Mouse (Mus musculus): ENCODE measurements around the gene Olfr1014. TPM values are rescaled to one million over a fixed set of nuclear protein-coding genes. Genes with fewer than 3 reads are reported as not detected.

Olfr1014 gene
- not detected in 2 replicates for polyA plus RNA-seq (2014; fragmentation: Nextera tagmentation; extraction: Ambion mirVana)

- Histone ChIP-seq H3K27ac (replicated peaks; ENCODE audit: low read depth, low read length) (no peak within 1 kb of the TSS), H3K9ac (replicated peaks; ENCODE audit: low read length) (no peak within 1 kb of the TSS), H3K4me3 (ENCODE audit: low read depth, low read length) (no peak within 1 kb of the TSS), H3K4me1 (ENCODE audit: control insufficient read depth, insufficient read depth, low read length) (no peaks in the 10 kb centered on the region), H3K36me3 (replicated peaks; ENCODE audit: control insufficient read depth, insufficient read depth, low read depth, low read length) (no peaks in the 10 kb centered on the region), H3K9me3 (replicated peaks; ENCODE audit: control insufficient read depth, low read length) (no peaks in the 10 kb centered on the region), H3K4me2 (ENCODE audit: low read depth, low read length) (no peak within 1 kb of the TSS), H3K27me3 (ENCODE audit: control insufficient read depth, insufficient read depth, low read length) (no peaks in the 10 kb centered on the region)
- DNase-seq (ENCODE audit: low spot score) (no peak), ATAC-seq (replicated peaks; ENCODE audit: insufficient number of reproducible peaks, low FRiP score, low TSS enrichment, low read depth) (no peak)
Observed at GRCm38 (mm10) chr2:85772413-85772812, at the start of gene Olfr1014. Gene Olfr1014 (plus strand): TSS chr2:85772713.

- Histone ChIP-seq H3K4me1 (ENCODE audit: control insufficient read depth, insufficient read depth, low read length) (no peaks in the 10 kb centered on the region), H3K27ac (replicated peaks; ENCODE audit: low read depth, low read length) (no peak overlapping the region), H3K4me3 (ENCODE audit: low read depth, low read length) (no peak overlapping the region), H3K36me3 (replicated peaks; ENCODE audit: control insufficient read depth, insufficient read depth, low read depth, low read length) (no peaks in the 10 kb centered on the region), H3K27me3 (ENCODE audit: control insufficient read depth, insufficient read depth, low read length) (no peaks in the 10 kb centered on the region), H3K9me3 (replicated peaks; ENCODE audit: control insufficient read depth, low read length) (no peaks in the 10 kb centered on the region), H3K4me2 (ENCODE audit: low read depth, low read length) (no peak overlapping the region), H3K9ac (replicated peaks; ENCODE audit: low read length) (no peak overlapping the region)
- DNase-seq (ENCODE audit: low spot score) (peak; percentile 61), ATAC-seq (replicated peaks; ENCODE audit: insufficient number of reproducible peaks, low FRiP score, low TSS enrichment, low read depth) (no peak)
- WGBS = 17% methylated on average over 3 of the region's 3 CpGs
Observed at GRCm38 (mm10) chr2:85725793-85726192, 46.7 kb upstream of the Olfr1014 start.

- no peak overlapping the region for H3K4me3 ChIP-seq (ENCODE audit: low read depth, low read length)
- no peaks in the 10 kb centered on the region for H3K4me1 ChIP-seq (ENCODE audit: control insufficient read depth, insufficient read depth, low read length)
- ATAC-seq (replicated peaks; ENCODE audit: insufficient number of reproducible peaks, low FRiP score, low TSS enrichment, low read depth) (no peak), DNase-seq (ENCODE audit: low spot score) (no peak)
- no peaks in the 10 kb centered on the region for H3K36me3 ChIP-seq (replicated peaks; ENCODE audit: control insufficient read depth, insufficient read depth, low read depth, low read length)
- H3K9me3 ChIP-seq (replicated peaks; ENCODE audit: control insufficient read depth, low read length) = no peaks in the 10 kb centered on the region
- no peak overlapping the region for H3K9ac ChIP-seq (replicated peaks; ENCODE audit: low read length)
- WGBS = 83% methylated on average over 4 of the region's 4 CpGs
- H3K27me3 ChIP-seq (ENCODE audit: control insufficient read depth, insufficient read depth, low read length) = no peaks in the 10 kb centered on the region
- H3K4me2 ChIP-seq (ENCODE audit: low read depth, low read length) = no peak overlapping the region
- no peak overlapping the region for H3K27ac ChIP-seq (replicated peaks; ENCODE audit: low read depth, low read length)
Observed at GRCm38 (mm10) chr2:85753822-85754221, 18.7 kb upstream of the Olfr1014 start.

GRCm38 (mm10) chr2:85762666-85763065 is 9.8 kb upstream of the Olfr1014 start, which contains the start of gene Olfr1012:
Gene Olfr1012 (minus strand): TSS chr2:85762766.
- no peaks in the 10 kb centered on the region for H3K4me1 ChIP-seq (ENCODE audit: control insufficient read depth, insufficient read depth, low read length)
- H3K9me3 ChIP-seq (replicated peaks; ENCODE audit: control insufficient read depth, low read length) = no peaks in the 10 kb centered on the region
- H3K4me3 ChIP-seq (ENCODE audit: low read depth, low read length) = no peak within 1 kb of the TSS
- H3K4me2 ChIP-seq (ENCODE audit: low read depth, low read length) = no peak within 1 kb of the TSS
- no peaks in the 10 kb centered on the region for H3K27me3 ChIP-seq (ENCODE audit: control insufficient read depth, insufficient read depth, low read length)
- DNase-seq (ENCODE audit: low spot score) (no peak), ATAC-seq (replicated peaks; ENCODE audit: insufficient number of reproducible peaks, low FRiP score, low TSS enrichment, low read depth) (no peak)
- no peak within 1 kb of the TSS for H3K27ac ChIP-seq (replicated peaks; ENCODE audit: low read depth, low read length)
- H3K9ac ChIP-seq (replicated peaks; ENCODE audit: low read length) = no peak within 1 kb of the TSS
- no peaks in the 10 kb centered on the region for H3K36me3 ChIP-seq (replicated peaks; ENCODE audit: control insufficient read depth, insufficient read depth, low read depth, low read length)
- 80% methylated on average over 1 of the region's 1 CpGs for WGBS

GRCm38 (mm10) chr2:85766798-85767197 is 5.7 kb upstream of the Olfr1014 start, which contains the start of gene Olfr1013:
Gene Olfr1013 (plus strand): TSS chr2:85767098.
- Histone ChIP-seq H3K4me3 (ENCODE audit: low read depth, low read length) (no peak within 1 kb of the TSS), H3K27ac (replicated peaks; ENCODE audit: low read depth, low read length) (no peak within 1 kb of the TSS), H3K4me2 (ENCODE audit: low read depth, low read length) (no peak within 1 kb of the TSS), H3K4me1 (ENCODE audit: control insufficient read depth, insufficient read depth, low read length) (no peaks in the 10 kb centered on the region), H3K9ac (replicated peaks; ENCODE audit: low read length) (no peak within 1 kb of the TSS), H3K36me3 (replicated peaks; ENCODE audit: control insufficient read depth, insufficient read depth, low read depth, low read length) (no peaks in the 10 kb centered on the region), H3K9me3 (replicated peaks; ENCODE audit: control insufficient read depth, low read length) (no peaks in the 10 kb centered on the region), H3K27me3 (ENCODE audit: control insufficient read depth, insufficient read depth, low read length) (no peaks in the 10 kb centered on the region)
- DNase-seq (ENCODE audit: low spot score) = no peak
- no peak for ATAC-seq (replicated peaks; ENCODE audit: insufficient number of reproducible peaks, low FRiP score, low TSS enrichment, low read depth)

GRCm38 (mm10) chr2:85781717-85782116 is 9.2 kb downstream of the Olfr1014 start, which contains the start of gene Olfr1015:
Gene Olfr1015 (plus strand): TSS chr2:85782017.
- Histone ChIP-seq H3K9ac (replicated peaks; ENCODE audit: low read length) (no peak within 1 kb of the TSS), H3K4me3 (ENCODE audit: low read depth, low read length) (no peak within 1 kb of the TSS), H3K4me2 (ENCODE audit: low read depth, low read length) (no peak within 1 kb of the TSS), H3K27me3 (ENCODE audit: control insufficient read depth, insufficient read depth, low read length) (no peaks in the 10 kb centered on the region), H3K4me1 (ENCODE audit: control insufficient read depth, insufficient read depth, low read length) (no peaks in the 10 kb centered on the region), H3K9me3 (replicated peaks; ENCODE audit: control insufficient read depth, low read length) (no peaks in the 10 kb centered on the region), H3K36me3 (replicated peaks; ENCODE audit: control insufficient read depth, insufficient read depth, low read depth, low read length) (no peaks in the 10 kb centered on the region), H3K27ac (replicated peaks; ENCODE audit: low read depth, low read length) (no peak within 1 kb of the TSS)
- DNase-seq (ENCODE audit: low spot score) (no peak), ATAC-seq (replicated peaks; ENCODE audit: insufficient number of reproducible peaks, low FRiP score, low TSS enrichment, low read depth) (no peak)

- WGBS = 43% methylated on average over 2 of the region's 2 CpGs
- H3K36me3 ChIP-seq (replicated peaks; ENCODE audit: control insufficient read depth, insufficient read depth, low read depth, low read length) = no peaks in the 10 kb centered on the region
- H3K9ac ChIP-seq (replicated peaks; ENCODE audit: low read length) = no peak overlapping the region
- H3K4me1 ChIP-seq (ENCODE audit: control insufficient read depth, insufficient read depth, low read length) = no peaks in the 10 kb centered on the region
- H3K9me3 ChIP-seq (replicated peaks; ENCODE audit: control insufficient read depth, low read length) = no peaks in the 10 kb centered on the region
- no peak overlapping the region for H3K27ac ChIP-seq (replicated peaks; ENCODE audit: low read depth, low read length)
- H3K4me3 ChIP-seq (ENCODE audit: low read depth, low read length) = no peak overlapping the region
- DNase-seq (ENCODE audit: low spot score) (no peak), ATAC-seq (replicated peaks; ENCODE audit: insufficient number of reproducible peaks, low FRiP score, low TSS enrichment, low read depth) (no peak)
- no peak overlapping the region for H3K4me2 ChIP-seq (ENCODE audit: low read depth, low read length)
- H3K27me3 ChIP-seq (ENCODE audit: control insufficient read depth, insufficient read depth, low read length) = no peaks in the 10 kb centered on the region
Observed at GRCm38 (mm10) chr2:85792331-85792730, 19.8 kb downstream of the Olfr1014 start.

GRCm38 (mm10) chr2:85802444-85802843 is 29.9 kb downstream of the Olfr1014 start, which contains the start of gene Olfr1016:
Gene Olfr1016 (minus strand): TSS chr2:85802544.
- WGBS = 90% methylated on average over 2 of the region's 2 CpGs
- Histone ChIP-seq H3K27ac (replicated peaks; ENCODE audit: low read depth, low read length) (no peak within 1 kb of the TSS), H3K9me3 (replicated peaks; ENCODE audit: control insufficient read depth, low read length) (no peaks in the 10 kb centered on the region), H3K36me3 (replicated peaks; ENCODE audit: control insufficient read depth, insufficient read depth, low read depth, low read length) (no peaks in the 10 kb centered on the region), H3K4me2 (ENCODE audit: low read depth, low read length) (no peak within 1 kb of the TSS), H3K9ac (replicated peaks; ENCODE audit: low read length) (no peak within 1 kb of the TSS), H3K27me3 (ENCODE audit: control insufficient read depth, insufficient read depth, low read length) (no peaks in the 10 kb centered on the region), H3K4me3 (ENCODE audit: low read depth, low read length) (no peak within 1 kb of the TSS), H3K4me1 (ENCODE audit: control insufficient read depth, insufficient read depth, low read length) (no peaks in the 10 kb centered on the region)
- DNase-seq (ENCODE audit: low spot score) (no peak), ATAC-seq (replicated peaks; ENCODE audit: insufficient number of reproducible peaks, low FRiP score, low TSS enrichment, low read depth) (no peak)

All from embryonic facial prominence, embryonic 11.5 days (tissue).